Mouse (Mus musculus) midbrain, postnatal 0 days (tissue): ENCODE data around the gene Camk2g. TPM values are rescaled to one million over a fixed set of nuclear protein-coding genes. Genes with fewer than 3 reads are reported as not detected.

Source experiments
- ATAC-seq: fragments of 200-750 bp; cut with Nextera tagmentation; 2 replicates; pipeline ENCODE4 v1.8.0; 2017; ENCODE audit warnings: moderate number of reproducible peaks, mild to moderate bottlenecking, moderate TSS enrichment, moderate library complexity; ENCODE audit not compliant: low FRiP score
- DNase-seq: peaks from one replicate; pipeline ENCODE4 v3.0.0-alpha.2; 2015; ENCODE audit warnings: low spot score
- H3K27ac ChIP-seq: fragments of 300-500 bp; sonication (generic); 2 replicates; pipeline ENCODE4 v1.5.1; 2014; ENCODE audit warnings: low read depth, mild to moderate bottlenecking, low read length, mixed read lengths
- H3K27me3 ChIP-seq: fragments of 300-500 bp; sonication (generic); 2 replicates; pipeline ENCODE4 v1.6.1; 2014; ENCODE audit warnings: low read length, control low read depth, mixed read lengths; ENCODE audit not compliant: insufficient read depth
- H3K36me3 ChIP-seq: fragments of 300-500 bp; sonication (generic); 2 replicates; pipeline ENCODE4 v1.6.1; 2014; ENCODE audit warnings: low read length, control low read depth, mixed read lengths; ENCODE audit not compliant: insufficient read depth
- H3K4me1 ChIP-seq: fragments of 300-500 bp; sonication (generic); 2 replicates; pipeline ENCODE4 v1.6.1; 2014; ENCODE audit warnings: mild to moderate bottlenecking, control low read depth, antibody characterized with exemption, low read length, mixed read lengths; ENCODE audit not compliant: insufficient read depth
- H3K4me2 ChIP-seq: fragments of 300-500 bp; sonication (generic); 2 replicates; pipeline ENCODE4 v1.6.1; 2014; ENCODE audit warnings: low read depth, mild to moderate bottlenecking, low read length, mixed read lengths; ENCODE audit not compliant: poor library complexity, severe bottlenecking
- H3K4me3 ChIP-seq: fragments of 300-500 bp; sonication (generic); 2 replicates; pipeline ENCODE4 v1.5.1; 2014; ENCODE audit warnings: low read depth, mild to moderate bottlenecking, low read length, moderate library complexity
- H3K9ac ChIP-seq: fragments of 300-500 bp; sonication (generic); replicated peaks from 2 replicates; pipeline ENCODE4 v1.6.1; 2014; ENCODE audit warnings: mild to moderate bottlenecking, low read length, moderate library complexity, mixed read lengths; ENCODE audit not compliant: poor library complexity, severe bottlenecking
- H3K9me3 ChIP-seq: fragments of 300-500 bp; sonication (generic); 2 replicates; pipeline ENCODE4 v1.6.1; 2016; ENCODE audit warnings: low read length, control low read depth
- CTCF ChIP-seq: IDR thresholded peaks from 2 replicates; pipeline ENCODE4 v1.5.1; 2016; ENCODE audit warnings: antibody characterized with exemption, mild to moderate bottlenecking
- WGBS: fragments of 180-500 bp; shearing (Covaris S2); extraction: QIAGEN DNeasy Blood & Tissue Kit; methylation state at CpG from one replicate; pipeline ENCODE4 v1.1.7; 2014; 5-methylcytosine and 5-hydroxymethylcytosine counted together
- polyA plus RNA-seq: library from polyadenylated mRNA; unstranded; fragments of >200 nt; fragmentation: Nextera tagmentation; extraction: Ambion mirVana; gene quantifications from 2 replicates; pipeline ENCODE4 v1.2.1, GENCODE M21; 2015
- total RNA-seq: library from RNA; depleted of rRNA; stranded (reverse); fragments of >200 nt; gene quantifications from 2 replicates; pipeline ENCODE4 v1.2.3, GENCODE M21; 2014

Gene Camk2g
- total and polyA plus RNA-seq, 2 experiments from 2014 or later: 261 to 267 TPM

GRCm38 (mm10) chr14:20792243-20792921 is 1.5 kb downstream of the Camk2g start:
- Histone ChIP-seq H3K9ac (peak overlapping the region; percentile 97), H3K4me2 (peak overlapping the region; percentile 82), H3K36me3 (peaks cover 19% of the 10 kb centered on the region), H3K27me3 (no peaks in the 10 kb centered on the region), H3K9me3 (no peaks in the 10 kb centered on the region), H3K27ac (peak overlapping the region; percentile 77; the same call in 1 of the 2 replicates), H3K4me3 (peak overlapping the region; percentile 85), H3K4me1 (peaks cover 9% of the 10 kb centered on the region; the same call in 1 of the 2 replicates)
- TF ChIP-seq CTCF: no peak
- ATAC-seq (no peak), DNase-seq (no peak)
- WGBS: 70% methylated on average over 8 of the region's 8 CpGs

DNA sequence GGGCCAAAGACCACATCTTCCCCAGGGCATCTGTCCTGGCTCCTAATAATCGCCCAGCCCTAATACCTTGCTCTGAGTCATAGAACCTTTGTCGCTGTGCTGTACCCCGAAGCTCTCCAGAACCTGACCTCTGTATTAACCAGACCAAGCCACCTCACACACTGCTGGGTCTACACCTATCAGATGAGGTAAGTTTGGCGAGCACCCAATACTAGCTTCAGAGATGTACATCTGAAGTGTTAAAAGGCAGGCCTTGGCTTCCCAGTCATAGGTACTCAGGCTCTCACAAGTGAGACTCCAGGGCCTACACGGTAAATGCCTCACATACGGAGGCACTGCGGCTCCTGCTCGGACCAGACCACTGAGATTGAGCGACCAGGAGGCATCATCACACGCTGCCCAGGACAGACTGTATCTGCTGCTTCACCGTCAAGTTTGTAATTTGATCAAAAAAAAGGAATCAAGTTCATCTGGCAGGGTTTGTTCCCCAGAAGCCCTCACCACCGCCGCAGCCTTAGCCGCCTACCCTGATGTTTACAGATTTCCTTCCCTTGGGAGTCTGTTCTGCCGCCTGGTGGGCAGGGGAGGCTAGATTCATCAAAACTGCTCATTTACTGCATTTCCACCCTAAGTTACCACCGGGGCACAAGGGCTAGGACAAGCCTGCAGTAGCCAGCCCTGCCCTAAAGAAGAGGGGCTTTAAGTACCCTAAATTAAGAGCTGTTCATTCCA is 2.2 kb downstream of the Camk2g start:
- 0 out of 2 replicates have a peak overlapping the region, but pooled peaks have one; percentile 97 for H3K9ac ChIP-seq
- peak overlapping the region; percentile 85; the same call in 1 of the 2 replicates for H3K4me3 ChIP-seq
- WGBS: 78% methylated on average over 16 of the region's 16 CpGs
- no peak for ATAC-seq
- no peaks in the 10 kb centered on the region for H3K9me3 ChIP-seq
- DNase-seq: no peak
- peaks cover 6% of the 10 kb centered on the region; the same call in 1 of the 2 replicates for H3K4me1 ChIP-seq
- peak; percentile 59 for TF ChIP-seq CTCF
- peak overlapping the region; percentile 82 for H3K4me2 ChIP-seq
- H3K27me3 ChIP-seq: no peaks in the 10 kb centered on the region
- H3K27ac ChIP-seq: no peak overlapping the region
- peaks cover 21% of the 10 kb centered on the region for H3K36me3 ChIP-seq

GRCm38 (mm10) chr14:20790996-20791395 is 2.9 kb downstream of the Camk2g start:
- H3K9ac ChIP-seq: no peak overlapping the region
- no peak overlapping the region for H3K27ac ChIP-seq
- 87% methylated on average over 6 of the region's 6 CpGs for WGBS
- H3K27me3 ChIP-seq: no peaks in the 10 kb centered on the region
- H3K9me3 ChIP-seq: no peaks in the 10 kb centered on the region
- DNase-seq: no peak
- TF ChIP-seq CTCF: no peak
- H3K4me3 ChIP-seq: no peak overlapping the region
- no peak for ATAC-seq
- H3K36me3 ChIP-seq: peaks cover 26% of the 10 kb centered on the region
- peaks cover 6% of the 10 kb centered on the region; the same call in 1 of the 2 replicates for H3K4me1 ChIP-seq
- no peak overlapping the region for H3K4me2 ChIP-seq

DNA sequence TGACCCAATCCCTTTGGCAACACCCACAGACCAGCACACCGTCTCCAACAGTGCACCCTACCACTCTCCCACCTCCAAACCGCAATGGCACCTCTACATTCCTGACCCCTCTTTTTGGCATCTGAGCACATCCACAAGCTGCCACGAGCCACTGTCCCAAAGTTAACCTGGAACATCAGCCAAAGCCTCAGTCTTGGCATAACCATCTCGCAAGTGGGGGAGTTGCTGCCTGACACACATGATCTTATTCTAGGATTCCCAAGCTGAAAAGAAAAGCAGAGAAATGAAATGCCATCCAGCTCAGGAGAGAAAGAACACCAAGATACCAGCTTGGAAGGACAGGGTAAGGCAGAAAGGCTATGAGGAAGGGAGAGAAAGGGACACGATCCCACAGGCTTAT is 3.4 kb downstream of the Camk2g start:
- H3K9ac ChIP-seq: no peak overlapping the region
- H3K4me2 ChIP-seq: no peak overlapping the region
- H3K27me3 ChIP-seq: no peaks in the 10 kb centered on the region
- H3K36me3 ChIP-seq: peaks cover 26% of the 10 kb centered on the region
- ATAC-seq: no peak
- TF ChIP-seq CTCF: no peak
- no peak for DNase-seq
- no peak overlapping the region for H3K4me3 ChIP-seq
- 94% methylated on average over 5 of the region's 5 CpGs for WGBS
- H3K4me1 ChIP-seq: 0 out of 2 replicates have a peak, but pooled peaks cover 6% of the 10 kb centered on the region
- no peaks in the 10 kb centered on the region for H3K9me3 ChIP-seq
- H3K27ac ChIP-seq: no peak overlapping the region

GRCm38 (mm10) chr14:20789593-20789992 is 4.3 kb downstream of the Camk2g start:
- Histone ChIP-seq H3K27me3 (no peaks in the 10 kb centered on the region), H3K9ac (no peak overlapping the region), H3K9me3 (no peaks in the 10 kb centered on the region), H3K27ac (no peak overlapping the region), H3K4me3 (no peak overlapping the region), H3K36me3 (peaks cover 31% of the 10 kb centered on the region), H3K4me1 (0 out of 2 replicates have a peak, but pooled peaks cover 6% of the 10 kb centered on the region), H3K4me2 (no peak overlapping the region)
- 92% methylated on average over 4 of the region's 4 CpGs for WGBS
- no peak for ATAC-seq
- no peak for TF ChIP-seq CTCF
- DNase-seq: no peak

DNA sequence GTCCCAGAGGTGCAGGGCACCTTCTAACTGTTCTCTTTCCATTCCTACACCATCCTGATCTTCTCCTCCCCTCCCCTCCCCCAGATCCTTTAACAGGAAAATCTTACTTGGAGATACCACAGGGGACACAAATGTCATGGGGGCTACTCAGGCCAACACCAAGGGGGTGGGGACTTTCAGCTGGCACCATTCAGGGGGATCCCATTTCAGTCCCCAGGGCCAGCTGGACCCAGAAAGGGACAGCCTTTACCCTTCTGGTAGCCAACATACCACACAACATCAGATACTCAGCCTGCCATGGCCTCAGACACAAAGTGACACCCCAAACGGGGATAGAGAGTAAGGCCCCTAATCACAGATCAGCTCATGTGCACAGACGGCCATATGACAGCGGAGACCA is 5.7 kb downstream of the Camk2g start:
- DNase-seq: no peak
- 83% methylated on average over 3 of the region's 3 CpGs for WGBS
- no peak for TF ChIP-seq CTCF
- no peak overlapping the region for H3K27ac ChIP-seq
- no peak overlapping the region for H3K4me2 ChIP-seq
- H3K4me3 ChIP-seq: no peak overlapping the region
- no peak for ATAC-seq
- peaks cover 43% of the 10 kb centered on the region for H3K36me3 ChIP-seq
- H3K9me3 ChIP-seq: no peaks in the 10 kb centered on the region
- H3K9ac ChIP-seq: no peak overlapping the region
- H3K27me3 ChIP-seq: no peaks in the 10 kb centered on the region
- H3K4me1 ChIP-seq: 0 out of 2 replicates have a peak, but pooled peaks cover 6% of the 10 kb centered on the region
